8 mouse cellular contexts compared by ENCODE assay signal in the genomic region with DNA sequence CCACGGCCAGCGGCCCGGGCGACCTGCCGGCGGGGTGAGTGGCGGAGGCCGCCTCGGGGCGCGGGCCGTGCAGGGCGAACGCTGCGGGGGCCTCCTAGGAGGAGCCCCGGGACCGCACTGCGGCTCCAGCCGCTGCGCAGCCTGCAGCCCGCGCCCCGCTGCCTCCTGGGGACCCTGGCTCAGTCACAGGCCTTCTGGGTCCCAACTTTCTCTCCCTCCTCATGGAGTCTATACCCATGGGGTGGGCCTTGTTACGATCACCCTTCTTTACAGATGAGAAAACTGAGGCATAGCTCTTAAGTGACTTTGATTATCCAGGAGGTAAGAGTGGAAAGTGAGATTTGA. TPM values are rescaled to one million over a fixed set of nuclear protein-coding genes. Genes with fewer than 3 reads are reported as not detected.
DNase-seq lines count a peak whose midpoint lies in the region; ATAC-seq and TF ChIP-seq lines count a peak whose summit lies in the region.

No protein-coding gene starts in this region.

- H3K4me2 ChIP-seq in limb, embryonic 11.5 days (ENCODE audit: low read depth, severe bottlenecking), result peak overlapping the region; percentile 92

- peak overlapping the region; percentile 81 for H3K9ac ChIP-seq in limb, embryonic 11.5 days (ENCODE audit: low read length)

- intact Hi-C loops in left cerebral cortex, postnatal 10 days (cut with DNase I), result no loop called here

- H3K4me3 ChIP-seq in megakaryocyte, embryonic 14.5 days (replicated peaks), result peak overlapping the region; percentile 91
- H3K4me3 ChIP-seq in limb, embryonic 11.5 days (ENCODE audit: low read depth, low read length), result peak overlapping the region; percentile 48
- peak overlapping the region; percentile 60 for H3K4me3 ChIP-seq in small intestine, adult 2 months (ENCODE audit: low read depth, low read length)

- H3K4me1 ChIP-seq in megakaryocyte, embryonic 14.5 days, result peaks cover 68% of the 10 kb centered on the region
- H3K4me1 ChIP-seq in limb, embryonic 11.5 days (ENCODE audit: control insufficient read depth, insufficient read depth, low read length), result no peaks in the 10 kb centered on the region
- H3K4me1 ChIP-seq in small intestine, adult 2 months (ENCODE audit: control insufficient read depth, insufficient read depth, insufficient read length, low read length), result peaks cover 8% of the 10 kb centered on the region; the same call in 1 of the 2 replicates

- no peak for TF ChIP-seq POLR2A in small intestine, adult 2 months (IDR thresholded peaks at IDR 0.05; ENCODE audit: low read depth, low read length)

- TF ChIP-seq CTCF in small intestine, adult 2 months (IDR thresholded peaks at IDR 0.05; ENCODE audit: extremely low read depth, insufficient read length, insufficient replicate concordance, low read depth, low read length), result no peak

- H3K36me3 ChIP-seq in megakaryocyte, embryonic 14.5 days (replicated peaks; ENCODE audit: low read length), result no peaks in the 10 kb centered on the region
- H3K36me3 ChIP-seq in limb, embryonic 11.5 days (ENCODE audit: control insufficient read depth, insufficient read depth, low read length), result no peaks in the 10 kb centered on the region
- H3K36me3 ChIP-seq in small intestine, adult 2 months (ENCODE audit: control insufficient read depth, insufficient read depth, low read length), result no peaks in the 10 kb centered on the region

- H3K9me3 ChIP-seq in megakaryocyte, embryonic 14.5 days, result no peaks in the 10 kb centered on the region
- H3K9me3 ChIP-seq in limb, embryonic 11.5 days (ENCODE audit: control insufficient read depth, low read length), result no peaks in the 10 kb centered on the region

- 2% methylated on average over 24 of the region's 24 CpGs for WGBS in limb, embryonic 11.5 days
- WGBS in small intestine, adult 2 months, result 5% methylated on average over 24 of the region's 24 CpGs

- H3K27ac ChIP-seq in limb, embryonic 11.5 days (replicated peaks; ENCODE audit: low read depth, low read length), result no peak overlapping the region
- peak overlapping the region; percentile 55; the same call in 1 of the 2 replicates for H3K27ac ChIP-seq in small intestine, adult 2 months (ENCODE audit: insufficient read depth, low read depth, low read length)

- ATAC-seq in megakaryocyte, adult 5-6 weeks (ENCODE audit: poor library complexity, severe bottlenecking), result no peak; the same call in 1 of the 2 replicates
- no peak; the same call in none of the 2 replicates for ATAC-seq in limb, embryonic 11.5 days (ENCODE audit: insufficient number of reproducible peaks, low FRiP score, low TSS enrichment, low read depth)

- H3K27me3 ChIP-seq in megakaryocyte, embryonic 14.5 days (replicated peaks), result peaks cover 60% of the 10 kb centered on the region
- no peaks in the 10 kb centered on the region for H3K27me3 ChIP-seq in limb, embryonic 11.5 days (ENCODE audit: control insufficient read depth, insufficient read depth, low read length)
- H3K27me3 ChIP-seq in small intestine, adult 2 months (ENCODE audit: control insufficient read depth, insufficient read depth, low read length), result peaks cover 3% of the 10 kb centered on the region; the same call in 1 of the 2 replicates

- DNase-seq in cerebellum, adult 9-10 months, result peak; percentile 49
- no peak for DNase-seq in cerebellum, adult 18-20 months
- DNase-seq in limb, embryonic 11.5 days (ENCODE audit: low spot score), result peak; percentile 37
- DNase-seq in left cerebral cortex, postnatal 10 days (ENCODE audit: extremely low spot score in 1 of 2, low spot score in 2 of 2), result no peak
- no peak for DNase-seq in cerebellum, adult 11 months

RNA-seq across cellular contexts. Expression of a gene that starts 0.7 kb away (rescaled TPM):
- polyA plus RNA-seq in megakaryocyte, embryonic 14.5 days (2012; ENCODE audit: insufficient read depth, low replicate concordance), result 0.27 TPM in 1 of 2 replicates, not detected in the other
- total RNA-seq in megakaryocyte, adult 5-6 weeks (2015), result 0.29 TPM in 1 of 2 replicates, not detected in the other
- total RNA-seq in megakaryocyte, adult 5-6 weeks (2017), result 0.16 and 0.51 TPM in 2 replicates
- 6.1 and 6.3 TPM in 2 replicates for polyA plus RNA-seq in limb, embryonic 11.5 days (2014; fragmentation: Nextera tagmentation; extraction: Ambion mirVana)
- 17.1 and 17.5 TPM in 2 replicates for polyA plus RNA-seq in small intestine, adult 2 months (2012; rRNA removed)
- 1 to 10 TPM; 1.2 TPM for total RNA-seq in left cerebral cortex, postnatal 10 days (2021)

Comparison
In these comparisons a context has a peak if more than half of its experiments do, and no peak if none do; other contexts are left out.
1. DNase-seq: peak in cerebellum, adult 9-10 months (single experiment) and limb, embryonic 11.5 days (single experiment); none in cerebellum, adult 18-20 months (0 of 2), left cerebral cortex, postnatal 10 days (0 of 2) and cerebellum, adult 11 months (single experiment).
2. Peak in every context shown above with its lines, with median percentiles within 50 percentile points of each other: H3K4me3 ChIP-seq.